Mouse (Mus musculus): ENCODE data around the gene Tshz2. TPM values are rescaled to one million over a fixed set of nuclear protein-coding genes. Genes with fewer than 3 reads are reported as not detected.

Gene Tshz2
- polyA plus RNA-seq, 1 experiment from 2014 or later = 0.70 TPM

DNA sequence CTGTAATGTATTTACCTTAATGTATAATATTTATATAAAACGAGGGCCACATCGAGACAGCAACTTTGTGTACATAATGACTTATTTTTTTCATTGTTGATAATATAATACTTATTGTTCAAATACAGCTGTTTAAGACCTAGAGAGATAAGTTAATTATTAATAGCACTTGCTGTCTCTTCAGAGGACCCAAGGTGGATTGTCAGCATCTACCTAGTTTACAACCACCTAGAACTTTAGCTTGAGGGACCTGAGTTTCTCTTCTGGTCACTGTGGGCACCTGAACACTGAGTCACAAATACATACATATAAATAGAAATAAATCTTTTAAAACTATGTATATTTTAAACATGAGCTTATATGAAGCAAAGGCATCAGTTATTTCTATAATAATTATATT is 110.0 kb downstream of the Tshz2 start:
- WGBS (ENCODE audit: insufficient replicate concordance) = 44% methylated on average over 2 of the region's 2 CpGs
- Histone ChIP-seq H3K9me3 (replicated peaks) (no peaks in the 10 kb centered on the region), H3K27ac (replicated peaks) (no peak overlapping the region), H3K4me3 (replicated peaks) (no peak overlapping the region), H3K27me3 (no peaks in the 10 kb centered on the region), H3K4me2 (no peak overlapping the region), H3K36me3 (replicated peaks) (no peaks in the 10 kb centered on the region), H3K9ac (no peak overlapping the region), H3K4me1 (replicated peaks) (peaks cover 8% of the 10 kb centered on the region; the same call in 1 of the 2 replicates)
- ATAC-seq (ENCODE audit: insufficient read depth) = no peak

DNA sequence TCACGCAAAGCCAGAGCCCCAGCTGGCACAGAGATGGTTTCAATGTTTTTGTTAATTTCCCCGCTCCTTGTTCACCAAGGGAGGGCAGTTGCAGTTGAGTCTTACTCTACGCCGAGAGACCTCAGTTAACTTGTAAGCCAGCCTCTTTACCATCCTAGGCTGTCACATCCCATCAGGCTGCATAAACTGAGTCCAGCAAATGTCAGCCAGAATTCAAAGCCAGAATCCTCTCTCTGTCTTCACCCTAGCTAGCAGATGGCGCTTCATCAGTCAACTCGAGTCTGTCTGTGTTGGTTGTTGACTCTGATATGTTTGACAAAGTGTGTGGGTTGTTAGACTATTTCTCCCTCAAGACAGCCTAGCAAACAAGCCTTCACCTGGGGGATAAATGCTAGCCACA is 110.5 kb downstream of the Tshz2 start:
- Histone ChIP-seq H3K9me3 (replicated peaks) (no peaks in the 10 kb centered on the region), H3K4me3 (replicated peaks) (no peak overlapping the region), H3K4me2 (no peak overlapping the region), H3K4me1 (replicated peaks) (peaks cover 8% of the 10 kb centered on the region; the same call in 1 of the 2 replicates), H3K27me3 (no peaks in the 10 kb centered on the region), H3K27ac (replicated peaks) (no peak overlapping the region), H3K36me3 (replicated peaks) (no peaks in the 10 kb centered on the region), H3K9ac (no peak overlapping the region)
- ATAC-seq (ENCODE audit: insufficient read depth) = no peak
- 66% methylated on average over 6 of the region's 6 CpGs for WGBS (ENCODE audit: insufficient replicate concordance)

DNA sequence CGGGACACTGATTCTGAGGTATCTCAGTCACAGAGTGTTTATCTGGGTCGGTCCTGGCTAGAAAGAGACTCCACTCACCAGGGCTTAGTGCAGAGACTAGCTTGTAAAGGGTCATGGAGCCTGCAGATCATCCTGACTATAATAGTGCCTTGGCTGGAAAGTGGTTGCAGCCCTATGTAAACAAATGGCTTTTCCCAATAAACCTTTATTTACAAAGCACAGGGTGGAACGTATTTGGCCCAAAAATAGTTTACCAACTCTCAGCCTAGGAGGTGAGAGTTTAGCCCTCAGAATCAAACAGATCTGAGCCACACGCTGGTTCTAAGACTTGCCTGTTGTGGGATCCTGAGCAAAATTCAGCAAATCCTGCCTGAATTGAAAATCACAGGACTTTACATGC is 111.1 kb downstream of the Tshz2 start:
- Histone ChIP-seq H3K4me3 (replicated peaks) (no peak overlapping the region), H3K36me3 (replicated peaks) (no peaks in the 10 kb centered on the region), H3K9ac (no peak overlapping the region), H3K27ac (replicated peaks) (no peak overlapping the region), H3K4me2 (no peak overlapping the region), H3K9me3 (replicated peaks) (no peaks in the 10 kb centered on the region), H3K27me3 (no peaks in the 10 kb centered on the region), H3K4me1 (replicated peaks) (peaks cover 8% of the 10 kb centered on the region; the same call in 1 of the 2 replicates)
- 47% methylated on average over 4 of the region's 4 CpGs for WGBS (ENCODE audit: insufficient replicate concordance)
- ATAC-seq (ENCODE audit: insufficient read depth) = no peak

DNA sequence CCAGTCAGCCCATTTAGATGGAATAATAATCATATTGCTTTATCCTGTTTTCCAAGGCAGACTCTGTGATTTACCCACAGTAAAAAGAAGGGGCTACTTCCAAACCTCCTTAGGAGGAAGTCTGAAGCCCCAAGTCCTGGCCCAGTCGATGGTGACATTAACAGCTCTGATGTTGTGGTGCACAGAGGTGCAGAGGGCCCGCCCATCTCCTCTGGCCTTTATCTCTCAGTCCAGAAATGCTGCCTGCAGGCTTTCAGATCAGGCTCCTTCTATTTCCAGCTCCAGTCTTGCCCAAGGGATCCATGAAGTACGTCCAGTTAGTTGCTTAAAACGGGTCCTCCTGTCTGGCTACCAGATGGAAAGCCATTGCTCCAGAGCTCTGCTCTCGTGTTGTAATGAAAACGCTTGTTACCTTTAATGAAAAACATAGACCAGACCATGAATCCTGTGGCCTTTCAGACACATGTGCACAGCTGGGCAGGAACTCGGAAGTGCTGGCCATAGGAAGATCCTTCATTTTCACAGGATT is 114.4 kb downstream of the Tshz2 start:
- Histone ChIP-seq H3K27ac (replicated peaks) (no peak overlapping the region; the same call in 1 of the 2 replicates), H3K4me3 (replicated peaks) (no peak overlapping the region), H3K4me2 (no peak overlapping the region), H3K9ac (no peak overlapping the region), H3K9me3 (replicated peaks) (no peaks in the 10 kb centered on the region), H3K36me3 (replicated peaks) (no peaks in the 10 kb centered on the region), H3K27me3 (no peaks in the 10 kb centered on the region), H3K4me1 (replicated peaks) (peaks cover 13% of the 10 kb centered on the region; the same call in 1 of the 2 replicates)
- ATAC-seq (ENCODE audit: insufficient read depth) = peak; percentile 54
- 41% methylated on average over 7 of the region's 7 CpGs for WGBS (ENCODE audit: insufficient replicate concordance)

DNA sequence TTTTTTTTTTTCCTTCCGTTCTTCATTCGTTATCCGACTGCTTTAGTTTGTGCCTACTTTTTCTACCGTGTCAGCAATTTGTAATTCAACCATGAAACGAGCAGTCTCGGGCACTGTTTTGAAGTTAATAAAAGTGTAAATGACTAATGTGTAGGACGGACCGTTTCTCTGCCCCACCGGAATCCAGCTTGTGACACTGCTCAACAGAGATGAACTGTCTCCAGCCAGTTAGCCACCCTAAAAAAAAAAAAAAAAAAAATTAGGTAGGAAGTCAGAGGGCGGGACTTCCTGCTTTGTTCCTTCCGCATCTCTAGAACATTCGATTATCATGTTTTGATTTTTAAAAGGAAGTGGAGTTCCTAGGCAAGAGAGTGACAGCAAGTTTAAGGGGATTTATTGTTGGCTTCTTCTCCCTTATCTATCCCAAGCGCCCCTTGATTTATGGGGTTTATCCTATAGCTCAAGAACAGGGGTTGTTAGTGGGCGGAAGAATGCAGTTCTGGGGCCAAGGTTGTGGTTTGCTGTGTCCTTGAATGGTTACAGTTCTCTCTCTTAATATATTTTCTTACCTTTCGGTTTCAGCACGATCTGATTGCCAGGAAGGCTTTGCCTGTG is 116.6 kb downstream of the Tshz2 start:
- Histone ChIP-seq H3K4me2 (no peak overlapping the region), H3K4me3 (replicated peaks) (no peak overlapping the region), H3K27me3 (no peaks in the 10 kb centered on the region), H3K9me3 (replicated peaks) (no peaks in the 10 kb centered on the region), H3K36me3 (replicated peaks) (no peaks in the 10 kb centered on the region), H3K9ac (no peak overlapping the region), H3K27ac (replicated peaks) (no peak overlapping the region), H3K4me1 (replicated peaks) (peaks cover 5% of the 10 kb centered on the region; the same call in 1 of the 2 replicates)
- no peak for ATAC-seq (ENCODE audit: insufficient read depth)
- 65% methylated on average over 16 of the region's 16 CpGs for WGBS (ENCODE audit: insufficient replicate concordance)

DNA sequence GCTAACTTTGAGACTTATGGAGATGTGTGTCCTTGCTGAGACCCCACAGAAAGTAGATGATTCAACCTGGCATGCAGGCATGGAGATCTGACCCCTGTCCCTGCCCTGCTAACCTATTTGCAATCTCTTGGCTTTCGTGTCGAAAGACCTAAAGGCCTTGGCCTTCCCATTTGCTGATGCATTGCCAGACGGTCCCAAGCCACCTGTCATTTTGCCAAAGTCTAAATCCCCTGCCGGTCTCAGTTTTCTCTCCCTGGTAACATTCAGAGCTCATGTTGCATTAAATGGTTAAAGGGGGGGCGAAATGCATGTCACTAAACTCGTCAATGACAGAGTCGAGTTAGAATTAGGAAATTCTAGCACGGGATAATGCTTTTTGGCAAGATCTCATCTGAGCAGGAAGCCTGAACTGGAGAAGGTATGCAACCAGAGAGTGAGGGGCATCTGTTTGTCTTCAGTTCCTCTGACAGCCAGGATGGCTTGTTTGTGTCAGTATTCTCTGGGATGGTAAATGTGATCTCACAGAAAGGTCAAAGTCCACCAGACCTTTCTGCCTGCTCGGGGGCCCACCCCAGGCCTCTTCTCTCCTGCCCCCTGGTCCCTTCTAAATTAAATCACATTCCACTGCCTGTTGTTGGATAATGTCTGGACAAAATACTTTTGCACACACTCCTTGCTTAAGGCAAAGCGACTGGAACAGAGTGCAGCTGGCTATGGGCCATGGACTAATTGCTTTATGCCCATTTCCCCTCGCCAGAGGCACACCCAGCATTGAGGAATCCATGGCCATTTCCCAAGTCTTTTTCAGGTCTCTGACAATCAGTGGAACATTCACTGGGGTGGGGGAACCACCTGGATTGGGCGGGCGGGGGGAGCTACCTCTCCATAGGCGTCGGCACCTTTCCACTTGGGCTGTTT is 118.0 kb downstream of the Tshz2 start:
- no peak for ATAC-seq (ENCODE audit: insufficient read depth)
- no peaks in the 10 kb centered on the region for H3K36me3 ChIP-seq (replicated peaks)

DNA sequence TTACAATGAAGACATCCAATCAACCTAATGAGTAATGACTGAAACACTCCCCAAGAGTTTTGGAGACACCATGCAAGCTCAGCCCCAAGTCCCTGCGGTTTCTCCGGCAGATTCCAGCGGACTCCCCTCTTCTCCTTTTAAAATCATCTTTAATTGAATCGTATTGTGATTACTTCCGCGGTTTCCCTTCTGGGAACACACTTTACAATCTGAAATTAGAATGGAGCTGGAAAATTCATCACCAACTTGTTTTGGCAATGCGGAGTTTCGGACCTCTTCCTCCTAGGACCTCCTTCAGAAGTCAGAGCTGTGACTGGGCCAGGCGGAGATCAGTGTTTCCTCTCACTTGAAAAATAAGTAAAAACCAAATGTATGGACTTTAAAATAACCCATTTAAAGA is 119.3 kb downstream of the Tshz2 start:
- WGBS (ENCODE audit: insufficient replicate concordance) = 84% methylated on average over 9 of the region's 9 CpGs
- H3K9ac ChIP-seq = no peak overlapping the region
- H3K36me3 ChIP-seq (replicated peaks) = no peaks in the 10 kb centered on the region
- no peak overlapping the region for H3K27ac ChIP-seq (replicated peaks)
- no peak overlapping the region for H3K4me2 ChIP-seq
- H3K27me3 ChIP-seq = no peaks in the 10 kb centered on the region
- H3K4me3 ChIP-seq (replicated peaks) = no peak overlapping the region
- ATAC-seq (ENCODE audit: insufficient read depth) = no peak
- H3K9me3 ChIP-seq (replicated peaks) = no peaks in the 10 kb centered on the region
- H3K4me1 ChIP-seq (replicated peaks) = peaks cover 9% of the 10 kb centered on the region; the same call in 1 of the 2 replicates

More for the DNA sequence above, 118.0 kb downstream of the Tshz2 start:
- H3K4me3 ChIP-seq (replicated peaks) = no peak overlapping the region
- H3K9me3 ChIP-seq (replicated peaks) = no peaks in the 10 kb centered on the region
- no peaks in the 10 kb centered on the region for H3K27me3 ChIP-seq
- peak overlapping the region; percentile 38; the same call in 1 of the 2 replicates for H3K27ac ChIP-seq (replicated peaks)
- WGBS (ENCODE audit: insufficient replicate concordance) = 57% methylated on average over 15 of the region's 15 CpGs
- peaks cover 9% of the 10 kb centered on the region; the same call in 1 of the 2 replicates for H3K4me1 ChIP-seq (replicated peaks)
- H3K4me2 ChIP-seq = no peak overlapping the region
- no peak overlapping the region for H3K9ac ChIP-seq

DNA sequence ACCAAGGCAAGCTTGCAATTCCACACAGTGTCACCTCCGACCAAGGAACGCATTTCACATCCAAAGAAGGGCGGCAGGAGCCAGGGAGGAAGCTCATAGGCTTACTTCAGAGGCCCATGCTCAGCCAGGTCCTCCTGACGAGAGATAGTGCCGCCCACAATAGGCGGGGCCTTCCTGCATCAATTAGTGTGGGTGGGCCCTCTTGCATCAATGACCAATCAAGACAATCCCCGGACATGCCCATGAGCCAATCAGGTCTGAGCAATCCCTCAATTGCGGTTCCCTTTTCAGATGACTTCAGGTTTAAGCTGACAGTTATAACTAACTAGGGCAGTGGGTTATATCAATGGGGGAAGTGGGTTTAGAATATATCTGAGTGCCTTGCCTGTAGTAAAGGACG is 120.6 kb downstream of the Tshz2 start:
- 67% methylated on average over 9 of the region's 9 CpGs for WGBS (ENCODE audit: insufficient replicate concordance)
- Histone ChIP-seq H3K4me2 (no peak overlapping the region), H3K27me3 (no peaks in the 10 kb centered on the region), H3K27ac (replicated peaks) (no peak overlapping the region), H3K4me1 (replicated peaks) (peaks cover 9% of the 10 kb centered on the region; the same call in 1 of the 2 replicates), H3K9me3 (replicated peaks) (no peaks in the 10 kb centered on the region), H3K36me3 (replicated peaks) (no peaks in the 10 kb centered on the region), H3K4me3 (replicated peaks) (no peak overlapping the region), H3K9ac (no peak overlapping the region)
- ATAC-seq (ENCODE audit: insufficient read depth) = no peak

DNA sequence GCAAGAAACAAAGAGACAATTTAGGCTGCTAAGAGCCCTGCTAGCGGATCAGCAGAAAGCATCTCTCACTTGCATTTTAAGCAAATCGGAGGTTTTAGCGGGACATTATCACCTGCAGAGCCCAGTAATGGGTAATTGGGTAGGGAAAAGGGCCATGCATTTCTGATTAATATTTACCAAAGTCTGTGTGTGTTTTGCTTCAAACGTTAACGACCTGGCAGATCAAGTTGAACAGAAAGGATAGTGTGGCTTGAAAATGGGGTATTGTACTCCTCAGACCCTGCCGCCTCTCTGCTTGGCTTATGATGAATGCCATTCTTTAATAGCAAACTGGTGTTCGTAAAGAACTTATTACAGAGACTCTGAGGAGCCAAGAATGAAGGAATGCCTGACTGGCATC is 122.3 kb downstream of the Tshz2 start:
- Histone ChIP-seq H3K4me3 (replicated peaks) (no peak overlapping the region), H3K27me3 (no peaks in the 10 kb centered on the region), H3K4me1 (replicated peaks) (peaks cover 9% of the 10 kb centered on the region; the same call in 1 of the 2 replicates), H3K36me3 (replicated peaks) (no peaks in the 10 kb centered on the region), H3K4me2 (no peak overlapping the region), H3K9ac (no peak overlapping the region), H3K9me3 (replicated peaks) (no peaks in the 10 kb centered on the region), H3K27ac (replicated peaks) (no peak overlapping the region)
- ATAC-seq (ENCODE audit: insufficient read depth) = no peak
- WGBS (ENCODE audit: insufficient replicate concordance) = 68% methylated on average over 7 of the region's 7 CpGs

DNA sequence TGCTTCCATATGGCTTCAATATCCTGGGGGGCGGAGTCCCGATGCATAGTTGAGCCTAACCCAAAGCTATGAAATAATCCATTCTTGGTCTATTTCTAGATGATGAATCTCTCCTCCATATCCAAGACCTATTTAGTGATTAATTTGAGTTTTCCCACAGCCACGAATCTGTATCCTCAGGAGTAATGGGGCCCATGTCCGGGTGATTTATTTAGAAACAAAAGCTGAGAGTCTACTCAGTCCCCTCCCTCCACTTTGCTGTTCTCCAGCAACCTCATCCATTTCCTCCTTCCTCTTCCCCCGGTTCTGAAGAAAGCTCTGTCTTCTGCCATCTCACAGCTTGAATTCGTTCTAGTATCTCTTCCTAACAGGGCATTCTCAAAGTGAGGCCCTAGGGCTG is 125.3 kb downstream of the Tshz2 start:
- 50% methylated on average over 6 of the region's 6 CpGs for WGBS (ENCODE audit: insufficient replicate concordance)
- no peaks in the 10 kb centered on the region for H3K9me3 ChIP-seq (replicated peaks)
- no peak overlapping the region for H3K27ac ChIP-seq (replicated peaks)
- no peak overlapping the region for H3K9ac ChIP-seq
- 0 out of 2 replicates have a peak, but pooled peaks cover 4% of the 10 kb centered on the region for H3K4me1 ChIP-seq (replicated peaks)
- H3K4me2 ChIP-seq = no peak overlapping the region
- no peak for ATAC-seq (ENCODE audit: insufficient read depth)
- H3K4me3 ChIP-seq (replicated peaks) = no peak overlapping the region
- no peaks in the 10 kb centered on the region for H3K36me3 ChIP-seq (replicated peaks)
- H3K27me3 ChIP-seq = no peaks in the 10 kb centered on the region

DNA sequence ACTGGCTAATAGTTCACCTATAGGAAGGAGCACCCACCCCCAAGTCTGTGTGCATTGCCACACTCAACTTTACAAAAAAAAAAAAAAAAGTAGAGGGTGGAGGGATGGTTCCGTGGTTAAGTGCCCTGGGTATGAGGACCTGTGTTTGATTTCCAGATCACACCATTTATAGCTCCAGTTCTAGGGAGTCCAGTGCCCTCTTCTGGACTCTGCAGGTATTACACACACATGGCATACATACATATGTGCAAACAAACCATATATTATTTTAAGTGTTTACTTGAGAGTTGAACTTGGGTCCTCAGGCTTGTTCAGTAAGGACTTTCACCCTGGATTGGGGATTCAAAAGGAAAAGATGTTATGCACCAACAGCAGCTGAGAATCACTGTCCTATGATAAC is 127.3 kb downstream of the Tshz2 start:
- Histone ChIP-seq H3K36me3 (replicated peaks) (no peaks in the 10 kb centered on the region), H3K4me3 (replicated peaks) (no peak overlapping the region), H3K4me1 (replicated peaks) (0 out of 2 replicates have a peak, but pooled peaks cover 7% of the 10 kb centered on the region), H3K9me3 (replicated peaks) (no peaks in the 10 kb centered on the region), H3K27ac (replicated peaks) (no peak overlapping the region), H3K9ac (no peak overlapping the region), H3K27me3 (no peaks in the 10 kb centered on the region), H3K4me2 (no peak overlapping the region)
- ATAC-seq (ENCODE audit: insufficient read depth) = no peak
- WGBS (ENCODE audit: insufficient replicate concordance) = 88% methylated on average over 1 of the region's 1 CpGs
